Mouse (Mus musculus): ENCODE results near the gene Pask.
"Not testable (repeated sequence)": the region's sequence is repeated elsewhere in the genome, so short reads cannot be mapped to it uniquely, and the experiment has no call there.

Pask gene

GRCm38 (mm10) chr1:93342648-93343503 lies at the start of gene Pask, which contains the start of gene Ppp1r7:
TSS of gene Pask (minus strand) at chr1:93343482.
TSS of gene Ppp1r7 (plus strand) at chr1:93342854.
- in situ Hi-C loops (cut with MboI; ENCODE audit: low pct_unique_long_range_greater_than_20kb in 1 of 2, low sequenced_read_pairs in 2 of 2, unreplicated experiment in 1 of 2), result no loop called here

- in situ Hi-C loops (cut with MboI; ENCODE audit: low pct_unique_long_range_greater_than_20kb in 1 of 2, low sequenced_read_pairs in 2 of 2, unreplicated experiment in 1 of 2), result no loop called here
Observed at GRCm38 (mm10) chr1:93388906-93389305, 45.6 kb upstream of the Pask start.

- in situ Hi-C loops (cut with MboI; ENCODE audit: low pct_unique_long_range_greater_than_20kb in 1 of 2, low sequenced_read_pairs in 2 of 2, unreplicated experiment in 1 of 2), result no loop called here
Observed at GRCm38 (mm10) chr1:93387198-93387597, 43.9 kb upstream of the Pask start.

- in situ Hi-C loops (cut with MboI; ENCODE audit: low pct_unique_long_range_greater_than_20kb in 1 of 2, low sequenced_read_pairs in 2 of 2, unreplicated experiment in 1 of 2), result no loop called here
Observed at GRCm38 (mm10) chr1:93379117-93379516, 35.8 kb upstream of the Pask start.

- in situ Hi-C loops (cut with MboI; ENCODE audit: low pct_unique_long_range_greater_than_20kb in 1 of 2, low sequenced_read_pairs in 2 of 2, unreplicated experiment in 1 of 2), result no loop called here
Observed at GRCm38 (mm10) chr1:93377307-93377706, 34.0 kb upstream of the Pask start.

- in situ Hi-C loops (cut with MboI; ENCODE audit: low pct_unique_long_range_greater_than_20kb in 1 of 2, low sequenced_read_pairs in 2 of 2, unreplicated experiment in 1 of 2), result no loop called here
Observed at GRCm38 (mm10) chr1:93373665-93374064, 30.4 kb upstream of the Pask start, which contains the start of gene Ano7. TSS of gene Ano7 (plus strand) at chr1:93373930.

GRCm38 (mm10) chr1:93365641-93366040 lies 22.4 kb upstream of the Pask start:
- in situ Hi-C loops (cut with MboI; ENCODE audit: low pct_unique_long_range_greater_than_20kb in 1 of 2, low sequenced_read_pairs in 2 of 2, unreplicated experiment in 1 of 2), result no loop called here

- in situ Hi-C loops (cut with MboI; ENCODE audit: low pct_unique_long_range_greater_than_20kb in 1 of 2, low sequenced_read_pairs in 2 of 2, unreplicated experiment in 1 of 2), result no loop called here
Observed at GRCm38 (mm10) chr1:93362661-93363060, 19.4 kb upstream of the Pask start.

- in situ Hi-C loops (cut with MboI; ENCODE audit: low pct_unique_long_range_greater_than_20kb in 1 of 2, low sequenced_read_pairs in 2 of 2, unreplicated experiment in 1 of 2), result no loop called here
Observed at GRCm38 (mm10) chr1:93352724-93353123, 9.4 kb upstream of the Pask start.

- in situ Hi-C loops (cut with MboI; ENCODE audit: low pct_unique_long_range_greater_than_20kb in 1 of 2, low sequenced_read_pairs in 2 of 2, unreplicated experiment in 1 of 2), result no loop called here
Observed at GRCm38 (mm10) chr1:93349701-93350100, 6.4 kb upstream of the Pask start.

- in situ Hi-C loops (cut with MboI; ENCODE audit: low pct_unique_long_range_greater_than_20kb in 1 of 2, low sequenced_read_pairs in 2 of 2, unreplicated experiment in 1 of 2), result no loop called here
Observed at GRCm38 (mm10) chr1:93347176-93347575, 3.9 kb upstream of the Pask start.

GRCm38 (mm10) chr1:93343504-93344047 lies 294 bp upstream of the Pask start:
- in situ Hi-C loops (cut with MboI; ENCODE audit: low pct_unique_long_range_greater_than_20kb in 1 of 2, low sequenced_read_pairs in 2 of 2, unreplicated experiment in 1 of 2), result no loop called here

GRCm38 (mm10) chr1:93334621-93335020 lies 8.7 kb downstream of the Pask start:
- in situ Hi-C loops (cut with MboI; ENCODE audit: low pct_unique_long_range_greater_than_20kb in 1 of 2, low sequenced_read_pairs in 2 of 2, unreplicated experiment in 1 of 2), result no loop called here

GRCm38 (mm10) chr1:93326446-93326845 lies 16.8 kb downstream of the Pask start:
- in situ Hi-C loops (cut with MboI; ENCODE audit: low pct_unique_long_range_greater_than_20kb in 1 of 2, low sequenced_read_pairs in 2 of 2, unreplicated experiment in 1 of 2), result no loop called here

- in situ Hi-C loops (cut with MboI; ENCODE audit: low pct_unique_long_range_greater_than_20kb in 1 of 2, low sequenced_read_pairs in 2 of 2, unreplicated experiment in 1 of 2), result no loop called here
Observed at GRCm38 (mm10) chr1:93323973-93324372, 19.3 kb downstream of the Pask start.

GRCm38 (mm10) chr1:93305581-93306337 lies 37.5 kb downstream of the Pask start, which contains the start of gene Mterf4:
TSS of gene Mterf4 (minus strand) at chr1:93305915.
- in situ Hi-C loops (cut with MboI; ENCODE audit: low pct_unique_long_range_greater_than_20kb in 1 of 2, low sequenced_read_pairs in 2 of 2, unreplicated experiment in 1 of 2), result no loop called here

- in situ Hi-C loops (cut with MboI; ENCODE audit: low pct_unique_long_range_greater_than_20kb in 1 of 2, low sequenced_read_pairs in 2 of 2, unreplicated experiment in 1 of 2), result no loop called here
Observed at GRCm38 (mm10) chr1:93300578-93300977, 42.7 kb downstream of the Pask start.

- in situ Hi-C loops (cut with MboI; ENCODE audit: low pct_unique_long_range_greater_than_20kb in 1 of 2, low sequenced_read_pairs in 2 of 2, unreplicated experiment in 1 of 2), result no loop called here
Observed at GRCm38 (mm10) chr1:93299791-93300190, 43.5 kb downstream of the Pask start.

GRCm38 (mm10) chr1:93294491-93294890 lies 48.8 kb downstream of the Pask start:
- in situ Hi-C loops (cut with MboI; ENCODE audit: low pct_unique_long_range_greater_than_20kb in 1 of 2, low sequenced_read_pairs in 2 of 2, unreplicated experiment in 1 of 2), result not testable (repeated sequence)

Data from mouse embryonic stem cell (cell line).